Mouse (Mus musculus) urinary bladder, adult 2 months (tissue): ENCODE data around the gene Rbm39. TPM values are rescaled to one million over a fixed set of nuclear protein-coding genes. Genes with fewer than 3 reads are reported as not detected.
"Not testable (repeated sequence)": the region's sequence is repeated elsewhere in the genome, so short reads cannot be mapped to it uniquely, and the experiment has no call there.

Source experiments
- DNase-seq: peaks from one replicate; pipeline ENCODE4 v3.0.0; 2022; ENCODE audit warnings: low spot score
- polyA plus RNA-seq: library from polyadenylated mRNA; depleted of rRNA; stranded (reverse); fragments of >200 nt; gene quantifications from 2 replicates; pipeline ENCODE4 v1.2.3, GENCODE M21; 2012; rRNA removed

Gene Rbm39
- 131 and 161 TPM in 2 replicates for polyA plus RNA-seq

DNA sequence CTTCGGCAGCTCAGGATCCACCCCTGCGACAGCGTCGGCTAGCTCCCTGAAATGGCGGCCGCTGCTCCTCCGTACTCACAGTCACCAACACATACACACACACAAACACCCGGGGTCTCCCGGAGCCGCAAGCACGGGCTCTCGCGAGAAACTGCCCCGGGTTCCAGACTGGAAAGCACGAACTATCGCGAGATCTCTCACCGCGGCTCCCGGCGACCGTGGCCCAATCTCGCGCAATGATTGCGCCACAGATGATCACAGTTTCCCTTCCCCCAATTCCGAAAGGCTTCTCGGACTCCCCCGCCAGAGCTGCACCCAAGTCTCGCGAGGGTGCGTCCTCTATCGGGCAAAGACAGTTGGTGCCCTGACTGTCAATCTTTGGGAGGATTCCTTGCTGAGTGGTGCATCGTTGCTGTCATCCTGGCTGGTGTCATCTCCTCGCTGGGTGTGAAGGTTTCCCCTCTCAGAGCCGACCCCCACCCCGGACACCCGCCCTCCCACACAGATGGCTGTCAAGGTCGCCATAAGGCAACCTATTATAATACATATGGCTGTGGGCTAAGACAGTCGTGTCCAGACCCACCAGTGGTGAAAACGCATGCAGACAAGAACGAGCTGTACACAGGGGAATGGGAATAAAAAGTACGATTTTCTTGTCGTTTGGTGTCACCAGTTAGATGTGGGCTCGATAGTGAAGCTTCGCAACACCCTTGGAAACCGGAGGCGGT, at the start of gene Rbm39:
TSS of gene Rbm39 (minus strand) at position 145 of the 728 bp plus-strand sequence.
- DNase-seq = peak; percentile 100

DNA sequence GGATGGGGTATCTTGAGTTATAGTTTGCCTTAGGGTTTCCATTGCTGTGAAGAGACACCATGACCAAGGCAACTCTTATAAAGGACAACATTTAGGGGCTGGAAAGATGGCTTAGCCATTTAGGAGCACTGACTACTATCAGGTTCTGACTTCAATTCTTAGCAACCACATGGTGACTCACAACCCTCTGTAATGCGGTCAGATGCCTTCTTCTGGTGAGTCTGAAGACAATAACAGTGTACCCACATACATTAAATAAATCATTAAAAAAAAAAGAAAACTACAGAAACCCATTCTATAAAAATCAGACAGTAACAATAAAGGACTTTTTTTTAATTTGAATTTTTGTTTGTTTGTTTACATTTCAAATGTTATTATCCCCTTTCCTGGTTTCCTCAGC, 49.1 kb upstream of the Rbm39 start:
- DNase-seq = no peak

DNA sequence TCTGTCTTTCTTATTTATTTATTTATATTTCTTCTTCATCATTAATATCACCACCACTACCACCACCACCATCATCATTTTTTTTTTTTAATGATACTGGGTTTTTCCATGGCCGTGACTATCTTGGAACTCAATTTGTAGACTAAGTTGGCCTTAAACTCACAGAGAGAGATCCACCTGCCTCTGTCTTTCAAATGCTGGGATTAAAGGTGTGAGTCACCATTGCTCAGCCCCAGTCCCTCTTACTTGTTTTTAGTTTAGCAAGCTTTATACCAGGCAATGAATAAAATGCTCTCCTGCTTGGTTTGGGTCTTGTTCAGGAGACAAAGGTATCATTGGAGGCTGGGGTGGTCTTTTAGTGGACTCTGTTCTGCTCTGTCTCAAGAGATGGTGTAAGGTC, 47.7 kb upstream of the Rbm39 start:
- no peak for DNase-seq

DNA sequence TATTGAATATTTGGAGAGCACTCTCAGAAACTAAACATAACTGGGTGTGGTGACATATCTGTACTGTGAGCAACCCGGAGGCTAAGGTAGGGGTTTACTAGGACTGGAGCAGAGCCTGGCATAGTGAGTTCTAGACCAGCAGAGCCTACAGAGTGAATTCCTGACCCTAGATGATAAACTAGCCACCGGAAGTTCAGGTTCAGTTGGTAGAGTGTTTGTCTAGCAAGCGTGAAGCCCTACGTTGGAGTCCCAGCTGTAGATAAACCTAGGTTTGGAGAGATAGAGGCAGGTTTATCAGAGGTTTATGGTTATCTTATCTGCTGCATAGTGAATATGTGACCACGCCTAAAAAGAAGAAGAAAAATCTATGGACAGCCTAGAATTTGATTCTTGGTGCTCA, 44.0 kb upstream of the Rbm39 start:
- DNase-seq = no peak

DNA sequence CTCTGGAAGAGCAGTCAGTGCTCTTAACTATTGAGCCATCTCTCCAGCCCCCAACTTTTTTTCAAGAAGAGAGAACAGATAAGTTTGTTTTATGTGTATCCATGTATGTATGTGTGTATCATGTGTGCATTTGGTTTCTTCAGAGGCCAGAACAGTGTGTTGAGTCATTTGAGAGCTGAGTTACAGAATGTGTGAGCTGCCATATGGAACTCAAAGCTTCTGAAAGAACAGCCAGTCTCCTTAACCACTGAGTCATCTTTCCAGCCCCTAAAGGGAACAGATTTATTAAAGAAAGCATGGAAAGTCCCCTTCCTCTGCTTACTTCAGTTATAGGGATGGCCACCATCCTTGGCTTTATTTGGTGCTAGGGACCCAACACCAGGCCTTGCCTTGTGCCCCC, 42.1 kb upstream of the Rbm39 start:
- DNase-seq = no peak

DNA sequence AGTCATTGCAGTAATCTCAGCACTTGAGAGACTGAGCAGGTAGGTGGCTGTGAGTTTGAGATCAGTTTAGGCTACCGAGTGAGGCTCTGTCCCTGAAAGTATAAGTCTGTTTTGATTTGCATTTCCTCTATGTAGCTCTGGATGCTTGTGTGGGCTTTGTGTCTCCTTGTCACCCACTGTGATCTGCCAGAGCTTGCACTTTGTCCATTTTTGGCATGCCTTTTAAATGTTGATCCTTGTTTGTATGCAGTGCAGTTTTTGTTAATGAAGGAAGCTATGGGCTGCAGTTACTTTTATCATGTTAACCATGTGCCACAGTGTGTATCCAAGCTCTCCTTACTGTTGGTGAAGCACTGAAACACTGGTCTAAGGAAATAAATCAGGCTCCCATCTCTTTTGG, 37.7 kb upstream of the Rbm39 start:
- DNase-seq = no peak

DNA sequence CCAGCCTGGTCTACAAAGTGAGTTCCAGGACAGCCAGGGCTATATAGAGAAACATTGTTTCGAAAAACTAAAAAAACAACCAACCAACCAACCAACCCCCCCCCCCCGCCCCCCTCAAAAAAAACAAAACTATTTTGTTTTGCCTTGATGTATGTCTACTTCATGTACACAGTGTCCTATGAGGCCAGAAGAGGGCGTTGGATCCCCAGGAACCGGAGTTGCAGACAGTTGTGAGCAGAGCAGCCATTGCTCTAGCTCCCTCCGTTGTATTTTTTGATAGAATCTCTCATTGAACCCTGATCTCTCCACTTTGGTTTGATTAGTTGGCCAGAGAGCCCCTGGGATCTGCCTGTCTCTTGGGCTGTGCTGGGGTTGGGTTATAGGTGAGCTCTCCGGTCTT, 23.9 kb upstream of the Rbm39 start:
- DNase-seq = no peak

DNA sequence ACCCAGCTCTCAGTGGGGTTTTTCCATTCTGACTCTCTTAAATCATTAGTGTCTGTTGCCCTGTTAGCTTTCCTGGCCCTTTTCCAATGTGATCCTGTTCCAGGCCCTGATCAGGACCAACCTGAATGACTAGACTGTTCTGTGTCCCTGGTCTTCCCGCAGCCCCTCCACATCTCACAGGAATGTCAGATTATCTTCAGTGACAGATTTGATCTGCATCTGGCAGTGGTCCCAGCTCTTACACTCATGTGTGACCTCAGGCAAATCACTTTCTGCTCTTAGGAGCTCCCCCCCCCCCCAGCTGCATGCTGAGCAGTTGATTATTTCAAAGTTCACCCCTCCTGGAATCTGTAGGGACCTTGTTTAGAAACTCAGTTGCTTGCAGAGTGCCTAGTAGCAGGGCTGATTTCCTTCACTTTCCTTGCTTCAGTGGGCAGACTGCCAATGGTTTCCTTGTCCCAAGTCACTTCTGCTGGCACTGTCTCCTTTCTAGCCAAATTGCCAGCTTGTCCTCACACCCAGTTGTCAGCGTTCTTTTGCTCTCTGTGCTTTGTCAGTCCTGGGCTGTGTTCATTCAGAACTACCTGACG, 22.9 kb upstream of the Rbm39 start:
- no peak for DNase-seq

DNA sequence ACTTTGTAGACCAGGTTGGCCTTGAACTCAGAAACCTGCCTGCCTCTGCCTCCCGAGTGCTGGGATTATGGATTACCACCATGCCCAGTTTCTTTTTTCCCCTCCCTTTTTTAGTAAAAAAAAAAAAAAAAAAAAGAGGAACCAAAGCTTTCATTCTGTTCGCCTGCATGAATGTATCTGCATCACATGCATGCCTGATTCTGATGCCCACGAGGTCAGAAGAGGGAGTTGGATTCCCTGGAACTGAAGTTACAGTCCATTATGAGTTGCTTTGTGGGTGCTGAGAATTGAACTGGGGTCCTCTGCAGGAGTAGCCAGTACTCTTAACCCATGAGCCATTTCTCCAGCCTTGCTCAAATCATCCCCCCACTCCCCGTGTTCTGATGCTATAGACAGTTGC, 21.4 kb upstream of the Rbm39 start:
- DNase-seq = no peak

DNA sequence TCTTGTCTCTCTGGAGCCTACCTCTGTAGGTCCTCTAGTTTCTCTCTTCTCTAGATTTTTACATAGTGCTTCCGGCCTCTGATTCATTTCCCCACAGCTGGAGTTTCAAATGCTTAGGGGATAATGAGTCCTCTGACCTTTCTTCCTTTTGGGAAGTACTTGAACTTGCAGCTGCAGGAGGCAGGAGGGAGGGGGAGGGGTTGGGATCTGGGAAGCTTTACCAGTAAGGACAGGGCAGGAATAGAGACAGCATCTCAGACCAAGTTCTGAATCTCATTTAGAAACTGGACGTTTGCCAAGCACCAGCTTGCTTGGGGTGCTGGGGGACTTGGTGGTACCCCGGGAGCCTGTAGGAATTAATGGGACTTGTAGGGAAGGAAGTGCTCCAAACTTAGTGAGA, 19.9 kb upstream of the Rbm39 start:
- DNase-seq = no peak

DNA sequence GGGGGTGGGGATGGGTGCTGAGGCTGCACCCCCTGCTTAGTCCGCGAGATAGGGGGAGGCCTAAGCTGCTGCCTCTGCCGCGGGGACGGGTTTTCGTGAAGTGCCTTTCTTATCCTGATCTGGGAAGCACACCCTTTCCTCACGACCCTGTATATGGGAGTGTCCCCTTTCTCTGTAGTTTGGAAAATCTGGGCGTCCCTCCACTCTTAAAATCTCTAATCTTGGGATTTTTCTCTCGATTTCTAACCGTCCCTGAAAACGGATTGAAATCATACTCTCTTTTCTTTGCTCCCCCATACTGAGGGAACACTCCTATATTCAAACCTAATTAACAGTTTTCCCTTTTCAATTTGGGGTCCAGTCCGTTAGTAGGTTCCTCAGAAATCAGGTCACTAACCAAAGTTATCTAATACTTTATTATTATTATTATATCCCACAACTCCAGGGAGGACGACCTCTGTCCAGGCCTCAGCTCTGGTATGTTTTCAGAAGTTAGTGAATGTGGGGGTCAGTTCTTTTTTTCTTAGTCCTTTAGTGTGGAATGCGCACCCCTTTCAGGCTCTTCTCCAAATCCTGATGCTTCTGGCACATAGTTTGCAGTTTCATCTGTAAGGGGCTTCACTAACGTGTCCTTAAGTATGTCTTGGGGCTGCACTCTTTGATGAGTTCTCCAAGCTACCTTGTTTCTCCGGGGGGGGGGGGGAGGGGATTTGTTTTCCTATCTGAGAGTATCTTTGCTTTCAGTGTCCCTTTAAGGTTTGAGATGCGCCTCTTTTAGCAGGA, 17.3 kb upstream of the Rbm39 start:
- DNase-seq = no peak

DNA sequence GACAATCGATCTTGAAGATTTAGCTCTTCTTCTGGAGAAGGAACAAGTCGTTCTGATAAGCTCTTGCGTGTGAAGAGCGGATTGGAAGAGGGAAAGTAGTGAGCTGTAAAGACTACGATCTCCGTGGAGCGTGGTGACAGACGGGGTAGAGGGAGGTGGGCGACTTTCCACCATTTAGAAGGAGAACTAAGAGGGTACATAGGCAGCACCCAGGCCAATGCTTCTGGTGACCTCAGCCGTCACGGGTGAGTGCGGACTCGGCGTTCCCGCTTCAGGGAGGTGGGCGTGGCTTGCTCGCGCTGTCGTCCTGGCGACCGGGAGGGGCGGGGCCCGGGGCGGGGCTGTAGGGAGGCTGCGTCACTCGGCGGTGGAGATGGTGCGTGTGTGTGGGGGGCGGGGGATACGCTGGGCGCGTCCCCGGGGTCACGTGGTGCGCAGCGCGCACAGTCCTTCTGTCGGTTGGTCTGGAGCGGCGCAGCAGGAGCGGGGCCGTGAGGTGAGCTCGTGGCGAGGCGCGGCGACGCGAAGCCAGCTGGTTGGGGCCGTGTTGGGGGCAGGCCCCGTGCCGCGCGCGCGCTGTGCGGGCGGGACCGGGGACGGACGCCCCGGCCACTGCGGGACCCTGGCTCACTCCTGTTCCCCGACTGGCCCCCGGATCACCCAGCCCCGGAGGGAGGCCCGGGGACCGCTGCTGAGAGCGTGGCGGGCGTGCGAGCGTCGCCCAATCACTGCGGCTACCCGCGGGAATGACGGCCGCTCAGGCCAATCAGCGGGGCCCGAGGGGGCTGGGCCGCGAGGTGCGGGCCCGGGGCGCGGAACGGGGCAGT, 16.5 kb upstream of the Rbm39 start, which contains the start of gene Phf20:
TSS of gene Phf20 (plus strand) at position 165 of the 827 bp plus-strand sequence.
- DNase-seq = peak; percentile 91

DNA sequence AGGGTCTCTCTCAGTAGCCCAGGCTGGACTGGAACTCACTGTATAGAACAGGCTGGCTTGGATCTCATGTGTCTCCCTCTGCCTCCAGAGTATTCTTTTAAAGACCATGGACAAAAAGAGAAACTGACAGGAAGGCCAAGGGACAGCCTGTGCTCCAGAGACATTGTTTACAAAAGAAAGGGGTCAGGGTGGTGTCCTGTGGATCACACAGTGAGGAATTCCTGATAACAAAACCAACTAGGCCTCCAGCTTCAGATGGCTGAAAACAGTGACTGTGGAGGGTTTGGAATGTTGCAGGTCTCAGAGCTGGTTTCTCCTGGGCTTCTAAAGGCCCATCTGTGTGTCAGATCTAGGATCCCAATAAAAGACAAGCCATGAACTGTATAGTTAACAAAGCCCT, 14.5 kb upstream of the Rbm39 start:
- DNase-seq = no peak

DNA sequence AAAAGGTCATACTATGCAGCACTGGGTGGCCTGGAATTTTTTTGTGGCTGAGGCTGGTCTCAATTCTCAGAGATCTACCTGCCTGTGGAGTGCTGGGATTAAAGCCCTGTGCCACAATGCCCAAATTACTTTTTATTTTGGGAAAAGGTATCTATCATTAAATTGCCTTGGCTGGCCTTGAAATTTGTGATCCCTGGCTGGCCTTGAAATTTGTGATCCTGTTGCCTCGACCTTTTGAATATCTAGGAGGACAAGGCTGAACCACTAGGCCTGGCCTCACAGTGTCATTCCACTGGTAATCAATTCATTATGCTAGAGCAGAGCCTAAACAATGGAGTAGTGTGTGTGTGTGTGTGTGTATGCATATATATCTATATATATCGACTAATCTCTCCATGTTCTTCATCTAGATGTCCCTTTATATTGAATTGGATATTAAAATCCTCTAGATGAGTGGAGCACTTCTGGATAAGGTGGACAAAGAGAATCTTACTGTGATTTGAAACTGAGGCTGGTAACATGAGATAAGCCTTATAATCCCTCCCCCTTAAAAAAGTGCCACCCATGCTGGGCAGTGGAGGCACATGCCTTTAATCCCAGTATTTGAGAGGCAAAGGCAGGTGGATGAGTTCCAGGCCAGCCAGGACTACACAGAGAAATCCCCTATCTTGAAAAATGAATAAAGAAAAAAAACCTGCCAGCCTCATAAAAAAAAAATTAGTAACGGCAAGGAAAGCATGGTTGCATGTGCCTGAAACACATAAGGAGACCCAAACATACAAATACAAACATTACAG, 13.2 kb upstream of the Rbm39 start:
- DNase-seq = no peak

DNA sequence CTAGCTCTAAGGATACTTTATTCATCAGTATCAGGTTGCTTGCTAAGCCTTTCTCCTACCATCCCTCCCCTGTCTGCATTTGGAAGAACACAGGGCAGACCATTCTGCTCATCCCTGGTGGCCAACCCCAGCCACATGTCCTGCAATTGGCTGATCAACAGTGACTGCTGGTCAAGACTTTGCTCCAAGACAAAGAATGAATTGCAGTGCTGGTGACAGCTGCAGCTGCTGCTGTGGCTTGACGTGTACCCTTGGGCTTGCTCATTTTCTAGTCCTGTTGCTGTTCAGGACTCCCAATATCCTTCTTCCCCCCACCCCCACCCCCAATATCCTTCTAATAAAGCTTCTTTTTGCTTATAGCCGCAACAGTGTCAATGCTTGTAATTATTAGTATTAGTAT, 12.0 kb upstream of the Rbm39 start:
- DNase-seq = no peak

DNA sequence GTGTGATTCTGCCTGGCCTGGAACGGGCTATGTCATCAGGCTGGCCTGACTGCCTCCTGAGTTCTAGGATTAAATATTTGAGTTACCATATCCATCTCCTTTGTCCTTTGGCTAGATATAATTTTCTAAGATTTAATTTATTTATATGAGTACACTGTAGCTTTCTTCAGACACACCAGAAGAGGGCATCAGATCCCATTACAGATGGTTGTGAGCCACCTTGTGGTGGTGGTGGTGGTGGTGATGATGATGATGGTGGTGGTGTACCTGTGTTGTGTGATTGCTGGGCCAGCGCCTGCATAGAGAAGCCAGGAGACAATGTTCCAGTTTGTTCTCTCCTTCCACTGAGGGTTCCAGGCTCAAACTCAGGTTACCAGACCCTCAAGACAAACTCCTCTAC, 11.5 kb upstream of the Rbm39 start:
- no peak for DNase-seq

DNA sequence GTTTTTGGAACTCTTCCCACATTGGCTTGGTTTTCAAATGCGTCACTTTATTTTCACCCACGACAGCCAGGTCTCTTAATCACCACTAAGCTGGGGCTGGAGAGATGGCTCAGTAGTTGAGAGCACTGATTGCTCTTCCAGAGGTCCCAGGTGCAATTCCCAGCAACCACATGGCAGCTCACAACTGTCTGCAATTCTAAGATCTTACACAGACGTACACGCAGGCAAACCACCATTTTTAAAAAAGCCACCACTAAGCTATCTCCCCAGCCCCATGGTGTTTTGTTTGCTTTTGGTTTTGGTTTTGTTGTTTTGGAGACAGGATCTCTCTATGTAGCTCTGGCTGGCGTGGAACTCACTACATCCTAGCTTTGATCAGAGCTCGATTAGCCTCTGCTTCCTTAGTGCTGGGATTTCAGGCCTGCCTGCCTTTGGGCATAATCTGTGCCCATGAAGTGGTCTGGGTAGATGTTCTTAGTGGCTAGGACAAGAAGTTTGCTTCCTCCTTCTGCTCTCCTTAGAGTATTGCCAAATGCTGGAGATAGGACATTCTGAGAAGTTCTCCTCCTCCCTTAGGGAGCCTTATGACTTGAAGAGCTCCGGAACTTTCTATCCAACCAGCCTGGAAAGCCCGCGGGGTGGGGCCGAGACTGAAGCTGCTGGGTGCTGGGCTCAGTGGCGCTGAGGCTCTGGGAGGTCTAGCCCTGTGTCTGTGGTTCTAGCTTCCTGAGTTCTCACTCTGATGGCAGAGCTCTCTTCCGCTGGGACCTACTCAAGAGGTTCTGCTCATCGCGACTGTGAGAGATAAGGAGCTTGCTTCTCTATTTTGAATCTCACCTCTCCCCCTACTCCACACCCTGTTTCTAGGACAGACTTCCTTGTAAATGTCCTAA, 10.2 kb upstream of the Rbm39 start:
- no peak for DNase-seq

DNA sequence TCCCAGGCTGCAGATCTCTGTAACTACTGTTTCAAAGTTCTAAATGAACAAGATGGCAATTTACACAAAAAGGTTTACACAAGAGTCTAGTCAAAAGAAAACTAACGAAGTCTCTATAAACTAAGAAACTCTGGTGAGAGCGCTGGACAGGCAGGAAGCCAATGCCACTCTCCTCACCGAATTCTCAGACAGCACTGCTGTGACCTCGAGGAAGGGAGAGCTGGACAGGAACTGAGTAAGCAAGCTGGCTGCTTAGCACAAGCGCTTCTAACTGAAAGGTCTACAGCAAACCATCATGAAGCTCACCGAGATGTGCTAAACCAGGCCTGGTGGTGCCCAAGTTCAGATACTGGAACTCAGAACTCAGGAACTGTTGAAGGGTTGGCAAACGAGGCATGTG, 9.2 kb upstream of the Rbm39 start:
- DNase-seq = not testable (repeated sequence)

DNA sequence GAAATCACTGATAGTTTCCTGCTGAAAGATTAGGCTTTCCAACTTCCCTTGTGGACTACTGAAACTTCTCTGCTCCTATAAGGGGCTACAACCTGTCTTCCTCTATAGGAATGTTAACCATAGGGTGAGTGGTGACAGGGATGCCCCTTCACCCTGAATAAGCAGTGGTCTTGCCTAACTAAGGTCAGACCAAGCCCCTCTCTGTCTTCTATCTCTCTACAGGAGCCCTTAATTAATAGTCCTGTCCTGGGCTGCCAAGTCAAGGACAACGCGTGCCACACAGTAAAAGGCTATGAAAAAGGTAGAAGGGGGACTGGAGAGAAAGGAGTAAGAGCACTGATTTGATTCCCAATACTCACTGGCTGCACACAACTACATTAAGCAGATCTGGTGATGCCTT, 1.6 kb upstream of the Rbm39 start:
- DNase-seq = no peak
